Mouse (Mus musculus) myocyte (in vitro differentiated cells): Measurements from ENCODE around the gene Cep44.

ENCODE experiments used
- CEBPB ChIP-seq: IDR thresholded peaks from 2 replicates; pipeline ENCODE4 v1.6.1; 2011; ENCODE audit warnings: mild to moderate bottlenecking, moderate library complexity; ENCODE audit not compliant: poor library complexity, insufficient read depth, severe bottlenecking
- E2F4 ChIP-seq: IDR thresholded peaks from one replicate; pipeline ENCODE4 v1.6.1; 2011; ENCODE audit warnings: mild to moderate bottlenecking, control low read depth, moderate library complexity; ENCODE audit not compliant: insufficient read depth
- MAX ChIP-seq: IDR thresholded peaks from one replicate; pipeline ENCODE4 v1.6.1; 2011; ENCODE audit warnings: low read depth, mild to moderate bottlenecking, control low read depth
- MYOD1 ChIP-seq, 3 experiments: IDR thresholded peaks; one replicate each; pipeline ENCODE4 v1.6.1; 2011; ENCODE audit warnings: control low read depth in 2 of 3, low read depth in 2 of 3, mild to moderate bottlenecking in 2 of 3, moderate library complexity in 1 of 3; ENCODE audit not compliant: insufficient read length in 2 of 3, control insufficient read depth in 1 of 3
- MYOG ChIP-seq, 3 experiments: IDR thresholded peaks; one replicate each; pipeline ENCODE4 v1.6.1; 2011; ENCODE audit warnings: control low read depth in 2 of 3, low read depth in 2 of 3, mild to moderate bottlenecking in 2 of 3; ENCODE audit not compliant: insufficient read length in 2 of 3, control insufficient read depth in 1 of 3, insufficient read depth in 1 of 3
- POLR2A ChIP-seq: IDR thresholded peaks from one replicate; pipeline ENCODE4 v1.6.1; 2011; ENCODE audit warnings: low read depth, mild to moderate bottlenecking, control low read depth, moderate library complexity; ENCODE audit not compliant: insufficient read length
- POLR2AphosphoS2 ChIP-seq: IDR thresholded peaks from one replicate; pipeline ENCODE4 v1.6.1; 2011; ENCODE audit warnings: low read depth, control low read depth; ENCODE audit not compliant: insufficient read length
- SRF ChIP-seq: IDR thresholded peaks from one replicate; pipeline ENCODE4 v1.6.1; 2011; ENCODE audit warnings: low read depth; ENCODE audit not compliant: control insufficient read depth, insufficient read length
- TCF12 ChIP-seq: IDR thresholded peaks from one replicate; pipeline ENCODE4 v1.6.1; 2011; ENCODE audit warnings: mild to moderate bottlenecking, control low read depth; ENCODE audit not compliant: poor library complexity, insufficient read depth, severe bottlenecking

- TF ChIP-seq CEBPB (no peak), POLR2AphosphoS2 (no peak), MYOG (IDR thresholded peaks at IDR 0.05; ENCODE audit: control insufficient read depth in 1 of 3, insufficient read depth in 1 of 3, insufficient read length in 2 of 3, low read depth in 2 of 3) (no peak), E2F4 (no peak), SRF (no peak), POLR2A (no peak), MAX (no peak), TCF12 (no peak), MYOD1 (IDR thresholded peaks at IDR 0.05; ENCODE audit: control insufficient read depth in 1 of 3, insufficient read length in 2 of 3, low read depth in 2 of 3) (no peak)
These were observed 61.4 kb downstream of the Cep44 start for GRCm38 (mm10) chr8:56489496-56489895.
